Mouse (Mus musculus) neural tube, embryonic 11.5 days (tissue): ENCODE measurements around the gene Prmt9. TPM values are rescaled to one million over a fixed set of nuclear protein-coding genes. Genes with fewer than 3 reads are reported as not detected.

Experiments
- polyA plus RNA-seq: library from polyadenylated mRNA; unstranded; fragments of >200 nt; fragmentation: Nextera tagmentation; extraction: Ambion mirVana; gene quantifications from 2 replicates; pipeline ENCODE4 v1.2.1, GENCODE M21; 2014

The Prmt9 gene
- polyA plus RNA-seq, 1 experiment from 2014 or later, result 22.7 TPM

Other genes with a start within 250 kb of the Prmt9 start
- 14.8 and 16.6 TPM in 2 replicates for gene Arhgap10, start 31.4 kb upstream of the Prmt9 start, polyA plus RNA-seq
- gene Tmem184c, start 61.3 kb downstream of the Prmt9 start, polyA plus RNA-seq, result 66.4 and 67.4 TPM in 2 replicates
- gene Ednra, start 175.1 kb downstream of the Prmt9 start, polyA plus RNA-seq, result 20.0 and 32.0 TPM in 2 replicates